Mouse (Mus musculus): ENCODE measurements around the gene Cysltr2. TPM values are rescaled to one million over a fixed set of nuclear protein-coding genes. Genes with fewer than 3 reads are reported as not detected.

Gene Cysltr2
- polyA plus RNA-seq, 1 experiment from 2014 or later: not detected

DNA sequence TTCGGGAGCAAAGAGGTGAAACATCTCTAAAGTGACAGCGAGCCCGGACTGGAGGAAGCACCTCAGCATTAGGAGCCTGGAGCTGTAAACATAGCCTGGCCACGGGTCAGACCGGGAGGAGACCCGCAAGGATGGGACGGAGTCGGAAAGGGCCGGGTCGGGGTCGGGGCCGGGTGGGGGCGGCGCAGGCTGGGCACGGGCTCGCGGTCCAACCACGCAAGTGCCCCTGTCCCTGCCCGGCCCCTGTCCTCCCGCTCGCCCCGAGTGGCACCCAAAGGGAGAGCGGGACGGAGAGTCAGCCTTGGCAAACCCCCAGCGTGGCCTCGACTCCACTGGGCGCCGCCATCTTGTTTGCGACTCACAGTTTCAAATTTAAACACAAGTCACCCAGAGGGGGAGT is 68.8 kb downstream of the Cysltr2 start:
- Histone ChIP-seq H3K4me1 (replicated peaks; ENCODE audit: control insufficient read depth, insufficient read depth, low read length) (no peaks in the 10 kb centered on the region), H3K27me3 (ENCODE audit: control insufficient read depth, insufficient read depth, low read length) (no peaks in the 10 kb centered on the region), H3K27ac (ENCODE audit: low read depth, low read length) (no peak overlapping the region), H3K36me3 (ENCODE audit: control insufficient read depth, insufficient read depth, low read length) (no peaks in the 10 kb centered on the region), H3K4me3 (ENCODE audit: low read depth, low read length) (no peak overlapping the region), H3K4me2 (ENCODE audit: low read depth, low read length, severe bottlenecking) (no peak overlapping the region), H3K9me3 (ENCODE audit: control insufficient read depth, low read length) (no peaks in the 10 kb centered on the region), H3K9ac (ENCODE audit: low read length) (no peak overlapping the region)
- DNase-seq (ENCODE audit: low spot score) (no peak), ATAC-seq (replicated peaks; ENCODE audit: low FRiP score) (no peak)
- WGBS: 97% methylated on average over 29 of the region's 29 CpGs

DNA sequence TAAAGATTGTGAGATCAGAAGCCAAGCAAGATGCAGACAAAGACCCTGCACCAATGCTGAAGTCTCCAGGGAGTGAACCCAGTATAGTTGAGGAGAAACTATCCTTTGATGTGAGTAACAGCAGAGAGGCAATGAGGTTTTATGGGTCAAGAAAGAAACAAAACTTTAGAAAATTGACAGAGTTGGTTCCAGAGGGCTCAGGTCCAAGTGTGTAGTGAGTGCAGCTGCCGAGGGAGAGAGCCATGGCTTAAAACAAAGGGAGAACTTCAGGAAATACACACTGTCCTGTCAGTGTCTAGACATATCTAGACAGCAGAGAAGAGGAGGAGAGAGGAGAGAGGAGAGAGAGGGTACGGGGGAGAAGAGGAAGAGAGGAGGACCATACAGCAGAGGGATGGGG is 72.8 kb downstream of the Cysltr2 start:
- DNase-seq (ENCODE audit: low spot score): no peak
- no peak overlapping the region for H3K27ac ChIP-seq (ENCODE audit: low read depth, low read length)
- no peaks in the 10 kb centered on the region for H3K27me3 ChIP-seq (ENCODE audit: control insufficient read depth, insufficient read depth, low read length)
- WGBS: 79% methylated on average over 2 of the region's 2 CpGs
- H3K4me1 ChIP-seq (replicated peaks; ENCODE audit: control insufficient read depth, insufficient read depth, low read length): no peaks in the 10 kb centered on the region
- H3K9me3 ChIP-seq (ENCODE audit: control insufficient read depth, low read length): no peaks in the 10 kb centered on the region
- no peak for ATAC-seq (replicated peaks; ENCODE audit: low FRiP score)
- no peak overlapping the region for H3K4me3 ChIP-seq (ENCODE audit: low read depth, low read length)
- H3K4me2 ChIP-seq (ENCODE audit: low read depth, low read length, severe bottlenecking): no peak overlapping the region
- H3K9ac ChIP-seq (ENCODE audit: low read length): no peak overlapping the region
- H3K36me3 ChIP-seq (ENCODE audit: control insufficient read depth, insufficient read depth, low read length): no peaks in the 10 kb centered on the region

Other genes starting within 250 kb of the Cysltr2 start
- 142 and 160 TPM in 2 replicates for gene Rcbtb2, start 73.9 kb upstream of the Cysltr2 start, polyA plus RNA-seq (2014; fragmentation: Nextera tagmentation; extraction: Ambion mirVana)
- gene Lpar6, start 188.8 kb upstream of the Cysltr2 start, polyA plus RNA-seq (2014; fragmentation: Nextera tagmentation; extraction: Ambion mirVana): 14.2 and 16.5 TPM in 2 replicates

All from forebrain, embryonic 11.5 days (tissue).